Mouse (Mus musculus): ENCODE data around the gene Crtam. TPM values are rescaled to one million over a fixed set of nuclear protein-coding genes. Genes with fewer than 3 reads are reported as not detected.

Gene Crtam
- polyA plus RNA-seq, 1 experiment from 2014 or later: 0.31 TPM

GRCm38 (mm10) chr9:40937425-40937824 lies 67.0 kb downstream of the Crtam start:
- 59% methylated on average over 7 of the region's 7 CpGs for WGBS
- no peak overlapping the region for H3K27ac ChIP-seq

GRCm38 (mm10) chr9:40933323-40933722 lies 71.1 kb downstream of the Crtam start:
- no peak for ATAC-seq
- no peak overlapping the region for H3K4me2 ChIP-seq (replicated peaks)
- 78% methylated on average over 3 of the region's 3 CpGs for WGBS
- no peak overlapping the region for H3K27ac ChIP-seq
- H3K27me3 ChIP-seq (replicated peaks): no peaks in the 10 kb centered on the region
- no peaks in the 10 kb centered on the region for H3K4me1 ChIP-seq (replicated peaks)
- H3K9ac ChIP-seq: no peak overlapping the region
- no peaks in the 10 kb centered on the region for H3K36me3 ChIP-seq
- H3K4me3 ChIP-seq (replicated peaks): no peak overlapping the region
- H3K9me3 ChIP-seq: no peaks in the 10 kb centered on the region

More at GRCm38 (mm10) chr9:40937425-40937824, 67.0 kb downstream of the Crtam start:
- Histone ChIP-seq H3K4me1 (replicated peaks) (no peaks in the 10 kb centered on the region), H3K27me3 (replicated peaks) (no peaks in the 10 kb centered on the region), H3K4me3 (replicated peaks) (no peak overlapping the region), H3K36me3 (no peaks in the 10 kb centered on the region), H3K4me2 (replicated peaks) (no peak overlapping the region), H3K9ac (no peak overlapping the region), H3K9me3 (no peaks in the 10 kb centered on the region)
- no peak for ATAC-seq

GRCm38 (mm10) chr9:40927351-40927980 lies 77.0 kb downstream of the Crtam start:
- no peak overlapping the region for H3K4me3 ChIP-seq (replicated peaks)
- 79% methylated on average over 17 of the region's 17 CpGs for WGBS

More at GRCm38 (mm10) chr9:40927351-40927980, 77.0 kb downstream of the Crtam start:
- Histone ChIP-seq H3K9me3 (no peaks in the 10 kb centered on the region), H3K36me3 (no peaks in the 10 kb centered on the region), H3K4me1 (replicated peaks) (no peaks in the 10 kb centered on the region), H3K27ac (no peak overlapping the region), H3K27me3 (replicated peaks) (no peaks in the 10 kb centered on the region), H3K9ac (no peak overlapping the region), H3K4me2 (replicated peaks) (no peak overlapping the region)
- ATAC-seq: no peak

Other genes with a start within 250 kb of the Crtam start
- gene Hspa8, start 203.6 kb downstream of the Crtam start, polyA plus RNA-seq (2015; fragmentation: Nextera tagmentation; extraction: Ambion mirVana): 2,425 and 2,606 TPM in 2 replicates
- not detected in 2 replicates for gene Bsx, start 130.5 kb downstream of the Crtam start, polyA plus RNA-seq (2015; fragmentation: Nextera tagmentation; extraction: Ambion mirVana)
- 0.08 TPM in 1 of 2 replicates, not detected in the other for gene Jhy, start 40.5 kb downstream of the Crtam start, polyA plus RNA-seq (2015; fragmentation: Nextera tagmentation; extraction: Ambion mirVana)
- gene Ubash3b, start 157.1 kb upstream of the Crtam start, polyA plus RNA-seq (2015; fragmentation: Nextera tagmentation; extraction: Ambion mirVana): 3.8 and 4.6 TPM in 2 replicates

Data from intestine, embryonic 15.5 days (tissue).